Mouse (Mus musculus) hindbrain, embryonic 15.5 days (tissue): ENCODE data around the gene Lrrc4. TPM values are rescaled to one million over a fixed set of nuclear protein-coding genes. Genes with fewer than 3 reads are reported as not detected.

ENCODE experiments used
- ATAC-seq: fragments of 200-750 bp; cut with Nextera tagmentation; 2 replicates; pipeline ENCODE4 v1.8.0; 2017; ENCODE audit warnings: low read depth, moderate number of reproducible peaks, moderate TSS enrichment; ENCODE audit not compliant: low FRiP score
- H3K27ac ChIP-seq: fragments of 300-500 bp; sonication (generic); replicated peaks from 2 replicates; pipeline ENCODE4 v1.5.1; 2015; ENCODE audit warnings: mild to moderate bottlenecking, inconsistent platforms
- H3K27me3 ChIP-seq: fragments of 300-500 bp; sonication (generic); 2 replicates; pipeline ENCODE4 v1.6.1; 2015; ENCODE audit warnings: control low read depth, inconsistent platforms
- H3K36me3 ChIP-seq: fragments of 300-500 bp; sonication (generic); 2 replicates; pipeline ENCODE4 v1.6.1; 2015; ENCODE audit warnings: control low read depth, inconsistent platforms
- H3K4me1 ChIP-seq: fragments of 300-500 bp; sonication (generic); replicated peaks from 2 replicates; pipeline ENCODE4 v1.6.1; 2015; ENCODE audit warnings: control low read depth, inconsistent platforms
- H3K4me2 ChIP-seq: fragments of 300-500 bp; sonication (generic); 2 replicates; pipeline ENCODE4 v1.6.1; 2015; ENCODE audit warnings: moderate library complexity, mild to moderate bottlenecking, inconsistent platforms
- H3K4me3 ChIP-seq: fragments of 300-500 bp; sonication (generic); 2 replicates; pipeline ENCODE4 v1.5.1; 2015; ENCODE audit warnings: mild to moderate bottlenecking, inconsistent platforms
- H3K9ac ChIP-seq: fragments of 300-500 bp; sonication (generic); 2 replicates; pipeline ENCODE4 v1.6.1; 2015; ENCODE audit warnings: inconsistent platforms
- H3K9me3 ChIP-seq: fragments of 300-500 bp; sonication (generic); 2 replicates; pipeline ENCODE4 v1.6.1; 2016; ENCODE audit warnings: control low read depth, inconsistent platforms
- WGBS: fragments of 180-500 bp; shearing (Covaris S2); methylation state at CpG from one replicate; pipeline ENCODE4 v1.1.7; 2015; 5-methylcytosine and 5-hydroxymethylcytosine counted together
- polyA plus RNA-seq: library from polyadenylated mRNA; unstranded; fragments of >200 nt; fragmentation: Nextera tagmentation; extraction: Ambion mirVana; gene quantifications from 2 replicates; pipeline ENCODE4 v1.2.1, GENCODE M21; 2015

Lrrc4 gene
- polyA plus RNA-seq, 1 experiment from 2014 or later, result 7.1 TPM

GRCm38 (mm10) chr6:28789685-28790084 is 41.9 kb downstream of the Lrrc4 start:
- H3K4me2 ChIP-seq, result no peak overlapping the region
- H3K4me1 ChIP-seq, result 0 out of 2 replicates have a peak, but pooled peaks cover 5% of the 10 kb centered on the region
- ATAC-seq, result no peak
- H3K9me3 ChIP-seq, result no peaks in the 10 kb centered on the region
- no peak overlapping the region for H3K4me3 ChIP-seq
- H3K27ac ChIP-seq, result no peak overlapping the region
- H3K27me3 ChIP-seq, result no peaks in the 10 kb centered on the region
- no peaks in the 10 kb centered on the region for H3K36me3 ChIP-seq
- no peak overlapping the region for H3K9ac ChIP-seq
- WGBS, result 81% methylated on average over 4 of the region's 4 CpGs

- Histone ChIP-seq H3K9me3 (no peaks in the 10 kb centered on the region), H3K9ac (no peak overlapping the region), H3K27ac (no peak overlapping the region; the same call in 1 of the 2 replicates), H3K27me3 (no peaks in the 10 kb centered on the region), H3K4me2 (no peak overlapping the region), H3K36me3 (no peaks in the 10 kb centered on the region), H3K4me3 (no peak overlapping the region), H3K4me1 (peaks cover 18% of the 10 kb centered on the region; the same call in 1 of the 2 replicates)
- 66% methylated on average over 6 of the region's 6 CpGs for WGBS
- ATAC-seq, result no peak
Observed at GRCm38 (mm10) chr6:28787133-28787532, 44.4 kb downstream of the Lrrc4 start.

- no peaks in the 10 kb centered on the region for H3K27me3 ChIP-seq
- no peak for ATAC-seq
- H3K36me3 ChIP-seq, result no peaks in the 10 kb centered on the region
- H3K27ac ChIP-seq, result no peak overlapping the region
- no peak overlapping the region for H3K9ac ChIP-seq
- H3K9me3 ChIP-seq, result no peaks in the 10 kb centered on the region
- H3K4me2 ChIP-seq, result no peak overlapping the region
- peaks cover 26% of the 10 kb centered on the region; the same call in 1 of the 2 replicates for H3K4me1 ChIP-seq
- no peak overlapping the region for H3K4me3 ChIP-seq
- 73% methylated on average over 8 of the region's 8 CpGs for WGBS
Observed at GRCm38 (mm10) chr6:28785770-28786169, 45.8 kb downstream of the Lrrc4 start.

GRCm38 (mm10) chr6:28783953-28784352 is 47.6 kb downstream of the Lrrc4 start:
- H3K4me3 ChIP-seq, result no peak overlapping the region
- H3K9me3 ChIP-seq, result no peaks in the 10 kb centered on the region
- no peak overlapping the region for H3K4me2 ChIP-seq
- 38% methylated on average over 5 of the region's 5 CpGs for WGBS
- H3K36me3 ChIP-seq, result no peaks in the 10 kb centered on the region
- H3K27me3 ChIP-seq, result no peaks in the 10 kb centered on the region
- peaks cover 26% of the 10 kb centered on the region; the same call in 1 of the 2 replicates for H3K4me1 ChIP-seq
- no peak overlapping the region for H3K27ac ChIP-seq
- H3K9ac ChIP-seq, result no peak overlapping the region
- ATAC-seq, result no peak

DNA sequence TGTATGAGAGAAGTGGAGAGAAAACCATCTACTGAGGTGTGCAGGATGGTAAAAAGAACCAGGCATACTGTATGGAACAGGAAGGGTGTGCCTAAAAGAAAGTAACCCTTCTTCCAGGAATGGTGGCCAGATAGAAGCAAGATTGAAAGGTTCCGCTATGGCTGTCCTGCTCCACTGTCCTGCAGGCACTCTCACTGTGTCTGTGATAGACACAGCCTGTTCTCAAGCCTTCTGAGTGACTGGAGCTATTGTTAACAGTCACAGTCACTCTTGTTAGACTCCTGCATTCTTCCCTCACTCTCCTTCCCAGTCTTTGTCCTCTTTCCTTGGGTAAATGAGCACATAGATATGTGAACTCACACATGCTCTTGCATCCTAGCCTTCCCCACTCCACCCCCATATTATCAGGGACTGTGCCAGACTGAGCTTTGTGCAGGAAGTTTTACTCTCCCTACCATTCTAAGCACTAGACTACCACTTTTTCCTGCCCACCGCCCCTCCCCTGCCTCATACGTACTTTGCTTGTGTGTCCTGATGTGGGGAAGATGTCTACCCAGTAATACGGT is 48.4 kb downstream of the Lrrc4 start:
- Histone ChIP-seq H3K4me1 (peaks cover 21% of the 10 kb centered on the region; the same call in 1 of the 2 replicates), H3K36me3 (no peaks in the 10 kb centered on the region), H3K4me3 (no peak overlapping the region), H3K9me3 (no peaks in the 10 kb centered on the region), H3K9ac (no peak overlapping the region), H3K27ac (no peak overlapping the region), H3K4me2 (no peak overlapping the region), H3K27me3 (no peaks in the 10 kb centered on the region)
- no peak; the same call in 1 of the 2 replicates for ATAC-seq
- 45% methylated on average over 4 of the region's 4 CpGs for WGBS

GRCm38 (mm10) chr6:28781696-28782095 is 49.9 kb downstream of the Lrrc4 start:
- H3K9ac ChIP-seq, result no peak overlapping the region
- no peaks in the 10 kb centered on the region for H3K36me3 ChIP-seq
- no peak overlapping the region for H3K4me2 ChIP-seq
- no peak overlapping the region for H3K27ac ChIP-seq
- H3K4me1 ChIP-seq, result peaks cover 21% of the 10 kb centered on the region; the same call in 1 of the 2 replicates
- H3K4me3 ChIP-seq, result no peak overlapping the region
- no peaks in the 10 kb centered on the region for H3K9me3 ChIP-seq
- ATAC-seq, result no peak
- WGBS, result 34% methylated on average over 3 of the region's 3 CpGs
- H3K27me3 ChIP-seq, result no peaks in the 10 kb centered on the region

- H3K27ac ChIP-seq, result peak overlapping the region; percentile 18; the same call in 1 of the 2 replicates
- H3K9ac ChIP-seq, result no peak overlapping the region
- no peak for ATAC-seq
- no peaks in the 10 kb centered on the region for H3K27me3 ChIP-seq
- WGBS, result 32% methylated on average over 2 of the region's 2 CpGs
- H3K4me2 ChIP-seq, result no peak overlapping the region
- peaks cover 6% of the 10 kb centered on the region; the same call in 1 of the 2 replicates for H3K4me1 ChIP-seq
- no peaks in the 10 kb centered on the region for H3K9me3 ChIP-seq
- H3K36me3 ChIP-seq, result no peaks in the 10 kb centered on the region
- no peak overlapping the region for H3K4me3 ChIP-seq
Observed at GRCm38 (mm10) chr6:28771331-28771730, 60.2 kb downstream of the Lrrc4 start.

DNA sequence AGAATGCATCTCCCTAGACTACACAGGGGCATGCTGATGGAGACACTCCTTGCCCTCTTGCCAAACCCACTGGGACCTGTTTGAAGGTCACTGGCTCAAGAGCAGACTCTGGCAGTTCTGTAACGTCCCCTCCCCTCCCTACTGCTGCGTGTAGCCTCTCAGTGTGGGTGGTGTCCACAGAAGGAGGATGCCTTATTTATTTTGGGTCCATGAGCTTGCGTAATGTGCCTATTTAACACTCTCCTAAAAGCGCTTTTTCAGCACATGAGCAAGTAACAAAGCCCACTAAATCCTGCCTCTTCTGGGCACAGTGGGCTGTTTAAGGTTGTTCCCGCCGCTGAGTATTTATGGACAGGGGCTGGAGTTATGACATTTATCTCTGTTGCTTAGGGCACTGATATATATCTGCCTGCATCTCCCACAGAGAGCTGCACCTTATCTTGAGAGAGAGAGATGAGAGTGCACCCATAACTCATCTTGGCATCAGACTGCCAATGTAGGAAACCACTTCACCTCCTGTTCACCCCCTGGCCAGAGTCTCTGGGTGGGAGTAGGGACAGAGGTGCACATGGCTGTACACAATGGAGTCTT is 63.6 kb downstream of the Lrrc4 start:
- peaks cover 6% of the 10 kb centered on the region; the same call in 1 of the 2 replicates for H3K4me1 ChIP-seq
- H3K9ac ChIP-seq, result no peak overlapping the region
- H3K27me3 ChIP-seq, result no peaks in the 10 kb centered on the region
- H3K27ac ChIP-seq, result no peak overlapping the region
- H3K9me3 ChIP-seq, result no peaks in the 10 kb centered on the region
- no peak overlapping the region for H3K4me2 ChIP-seq
- H3K4me3 ChIP-seq, result no peak overlapping the region
- no peak for ATAC-seq
- no peaks in the 10 kb centered on the region for H3K36me3 ChIP-seq
- 80% methylated on average over 6 of the region's 6 CpGs for WGBS

GRCm38 (mm10) chr6:28766622-28767021 is 64.9 kb downstream of the Lrrc4 start:
- no peak overlapping the region for H3K27ac ChIP-seq
- no peak overlapping the region for H3K9ac ChIP-seq
- 83% methylated on average over 3 of the region's 3 CpGs for WGBS
- H3K36me3 ChIP-seq, result no peaks in the 10 kb centered on the region
- ATAC-seq, result no peak
- H3K4me3 ChIP-seq, result no peak overlapping the region
- no peak overlapping the region for H3K4me2 ChIP-seq
- peaks cover 11% of the 10 kb centered on the region for H3K4me1 ChIP-seq
- no peaks in the 10 kb centered on the region for H3K27me3 ChIP-seq
- H3K9me3 ChIP-seq, result no peaks in the 10 kb centered on the region

- ATAC-seq, result no peak
- 20% methylated on average over 5 of the region's 5 CpGs for WGBS
Observed at GRCm38 (mm10) chr6:28762132-28762775, 69.3 kb downstream of the Lrrc4 start.

DNA sequence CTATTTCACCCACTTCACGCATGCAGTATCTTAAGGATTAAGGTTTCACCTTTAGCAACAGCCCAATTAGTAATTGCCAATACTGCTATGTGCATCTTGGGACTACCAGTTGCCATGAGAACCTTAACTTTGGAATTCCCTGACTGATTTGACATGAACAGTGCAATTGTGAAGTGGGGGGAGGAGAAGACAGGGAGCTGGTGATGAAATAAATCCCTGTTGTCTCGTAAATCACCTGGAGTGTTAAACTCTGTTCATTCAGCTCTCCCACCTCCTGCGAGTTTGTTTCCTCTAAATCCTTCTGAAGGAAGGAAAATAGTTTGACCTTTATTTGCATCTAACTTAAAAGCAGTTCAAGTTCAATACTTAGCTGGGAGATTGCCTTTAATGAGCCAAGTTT is 69.8 kb downstream of the Lrrc4 start:
- Histone ChIP-seq H3K4me3 (no peak overlapping the region), H3K4me1 (peaks cover 9% of the 10 kb centered on the region), H3K27me3 (no peaks in the 10 kb centered on the region), H3K9ac (no peak overlapping the region), H3K9me3 (no peaks in the 10 kb centered on the region), H3K27ac (no peak overlapping the region), H3K36me3 (no peaks in the 10 kb centered on the region), H3K4me2 (no peak overlapping the region)
- no peak for ATAC-seq
- 29% methylated on average over 3 of the region's 3 CpGs for WGBS

More at GRCm38 (mm10) chr6:28762132-28762775, 69.3 kb downstream of the Lrrc4 start:
- Histone ChIP-seq H3K4me3 (no peak overlapping the region), H3K27ac (no peak overlapping the region; the same call in 1 of the 2 replicates), H3K9me3 (no peaks in the 10 kb centered on the region), H3K9ac (no peak overlapping the region), H3K4me1 (peaks cover 8% of the 10 kb centered on the region), H3K27me3 (no peaks in the 10 kb centered on the region), H3K36me3 (no peaks in the 10 kb centered on the region), H3K4me2 (no peak overlapping the region)

DNA sequence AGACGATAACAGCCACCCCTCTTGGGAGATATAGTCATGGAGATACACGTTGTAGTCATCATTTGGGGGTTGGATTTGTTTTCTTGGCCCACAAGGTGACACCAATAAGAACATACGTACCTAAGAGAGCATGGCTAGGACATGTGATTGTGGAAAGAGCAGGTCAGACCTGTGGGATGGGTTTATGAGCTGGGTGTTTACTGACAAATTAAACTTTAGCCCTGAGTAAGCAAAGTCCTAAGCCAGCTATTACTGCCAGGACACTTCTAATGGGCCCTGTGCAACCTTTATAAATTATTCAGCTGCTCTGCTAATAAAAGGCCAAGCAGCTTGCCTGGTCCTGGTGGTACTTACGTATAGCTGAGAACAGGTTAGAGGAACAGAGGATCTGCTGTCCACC is 73.3 kb downstream of the Lrrc4 start:
- Histone ChIP-seq H3K4me3 (no peak overlapping the region), H3K4me2 (no peak overlapping the region), H3K36me3 (no peaks in the 10 kb centered on the region), H3K9ac (no peak overlapping the region), H3K27ac (no peak overlapping the region), H3K27me3 (no peaks in the 10 kb centered on the region), H3K4me1 (peaks cover 34% of the 10 kb centered on the region), H3K9me3 (no peaks in the 10 kb centered on the region)
- 86% methylated on average over 4 of the region's 4 CpGs for WGBS
- no peak for ATAC-seq
